Mouse (Mus musculus) lung, postnatal 14 days (tissue): ENCODE data around the gene Mgll.
A peak's percentile ranks its signal among the peaks of the same experiment; 100 is the strongest.

ENCODE experiments used
- DNase-seq: peaks from one replicate; pipeline ENCODE4 v3.0.0; 2021

Gene Mgll

DNA sequence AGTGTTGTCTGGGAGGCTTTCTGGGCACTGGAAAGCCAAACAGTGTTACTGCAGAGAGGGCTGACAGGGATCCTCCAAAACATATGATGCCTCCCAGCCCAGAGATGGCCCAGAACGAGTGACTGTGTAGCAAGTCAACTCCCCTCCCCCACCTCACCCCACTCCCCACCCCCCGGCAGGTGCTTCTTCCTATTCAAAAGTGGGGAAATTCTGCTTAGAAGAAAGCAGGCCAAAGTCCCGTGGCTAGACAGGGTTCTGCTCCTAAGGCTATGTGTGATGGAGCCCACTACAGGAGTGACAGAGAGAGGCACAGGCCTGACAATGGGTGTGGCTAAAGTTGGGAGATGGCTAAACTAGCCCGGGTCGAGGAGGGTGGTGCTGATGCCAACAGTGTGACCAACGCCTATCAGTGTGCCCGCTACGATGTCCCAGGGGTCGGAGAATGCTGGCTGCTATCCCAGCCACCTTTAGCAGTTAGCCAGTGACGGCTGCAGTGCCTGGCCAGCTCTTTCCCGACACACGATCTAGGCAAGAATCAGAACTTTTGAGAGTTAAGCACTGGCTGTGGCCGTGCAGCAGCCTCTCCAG, 52.2 kb downstream of the Mgll start:
- no peak for DNase-seq

DNA sequence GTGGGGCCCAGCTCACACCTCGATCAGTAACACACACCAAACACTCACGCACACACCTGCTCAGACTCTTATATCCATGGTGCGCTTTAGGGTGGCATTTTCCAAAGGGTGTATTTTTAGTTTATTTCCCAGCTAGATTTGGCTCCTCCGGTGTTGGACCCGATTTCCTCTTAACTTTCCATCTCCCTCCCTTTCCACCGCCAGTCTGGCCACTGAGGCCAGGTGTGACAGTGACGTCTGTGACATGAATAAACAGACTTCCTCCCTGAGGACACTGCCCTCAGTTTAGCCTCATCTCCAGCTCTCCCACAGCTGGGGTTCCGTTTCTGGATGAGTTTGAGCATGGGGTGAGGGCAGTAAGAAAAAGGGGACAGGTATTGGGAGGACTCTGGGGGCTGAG, 52.8 kb downstream of the Mgll start:
- no peak for DNase-seq

DNA sequence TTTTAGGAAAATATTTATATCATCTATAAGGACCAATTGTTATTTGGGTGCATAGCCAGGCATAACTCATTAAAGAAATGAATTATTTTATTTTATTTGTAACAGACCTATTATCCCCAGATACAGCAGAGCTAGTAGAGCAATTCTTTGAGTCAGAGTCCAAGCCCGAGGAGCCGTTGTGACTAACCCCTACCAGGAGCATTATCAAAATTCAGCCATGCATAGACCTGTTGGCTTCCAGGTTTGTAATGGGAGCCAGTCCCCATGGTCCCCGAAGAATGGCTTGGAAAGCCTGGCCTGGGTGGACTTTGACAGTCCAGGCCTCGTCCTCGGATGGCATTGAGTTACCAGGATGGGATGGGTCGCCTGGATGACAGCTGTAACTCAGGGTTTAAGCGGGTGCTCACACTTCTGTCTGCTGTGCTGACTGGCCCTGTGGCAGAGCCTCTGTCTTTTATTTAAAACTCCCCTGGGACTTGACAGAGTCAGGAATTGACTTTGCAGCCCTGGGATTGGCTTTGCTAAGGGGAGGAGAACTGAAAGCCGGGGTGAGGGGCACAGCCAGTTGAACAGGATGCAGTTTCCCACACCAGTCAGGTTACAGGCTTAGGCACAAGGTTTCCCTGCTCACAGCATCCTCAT, 54.0 kb downstream of the Mgll start:
- no peak for DNase-seq

DNA sequence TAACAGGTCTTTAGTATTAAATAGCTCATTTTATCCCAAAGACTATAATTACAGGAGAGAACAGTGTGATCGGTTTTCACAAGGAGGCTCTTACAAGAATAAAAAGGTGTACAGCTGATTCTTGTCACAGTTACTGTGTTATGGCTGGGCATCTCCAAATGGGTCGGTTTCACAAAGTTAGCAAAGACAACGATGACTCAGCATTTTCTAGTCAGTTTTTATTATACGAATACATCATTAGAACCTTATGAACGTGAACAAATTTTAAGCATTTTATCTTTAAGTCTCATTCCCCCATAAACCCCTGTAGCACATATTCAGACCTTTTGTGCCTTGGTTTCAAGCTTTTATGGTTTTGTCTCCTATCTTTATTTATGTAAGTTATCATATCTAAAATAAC, 55.5 kb downstream of the Mgll start:
- DNase-seq, result no peak

DNA sequence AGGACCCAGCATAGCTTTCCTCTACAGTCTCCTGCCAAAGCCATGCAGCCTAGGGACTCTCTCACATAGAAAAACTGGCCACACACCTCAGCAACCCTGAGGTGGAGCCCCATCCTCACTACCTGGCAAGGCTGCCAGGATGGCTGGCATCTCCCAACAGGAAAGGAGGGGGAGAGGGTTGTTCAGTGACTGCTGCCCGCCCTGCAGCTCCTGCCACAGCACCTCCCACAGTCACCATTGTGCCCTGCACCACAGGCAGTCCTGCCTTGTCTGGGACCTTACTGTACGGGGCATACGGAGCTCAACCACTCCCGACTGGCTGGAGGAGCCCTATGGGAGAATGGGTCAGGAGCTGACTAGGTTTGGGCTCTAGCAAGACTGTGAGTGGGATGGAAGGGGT, 57.7 kb downstream of the Mgll start:
- DNase-seq, result no peak

DNA sequence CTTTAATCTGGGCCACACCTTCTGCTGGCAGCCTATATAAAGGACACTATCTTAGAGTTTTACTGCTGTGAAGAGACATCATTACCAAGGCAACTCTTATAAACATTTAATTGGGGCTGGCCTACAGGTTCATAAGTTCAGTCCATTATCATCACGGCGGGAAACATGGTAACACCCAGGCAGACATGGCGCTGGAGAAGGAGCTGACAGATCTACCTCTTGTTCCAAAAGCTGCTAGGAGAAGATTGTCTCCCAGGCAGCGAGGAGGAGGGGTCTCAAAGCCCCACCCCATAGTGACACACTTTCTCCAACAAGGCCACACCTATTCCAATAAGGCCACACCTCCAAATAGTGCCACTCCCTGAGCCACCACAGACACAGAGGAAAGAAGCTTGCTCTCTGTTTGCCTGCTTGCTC, 58.8 kb downstream of the Mgll start:
- no peak for DNase-seq

DNA sequence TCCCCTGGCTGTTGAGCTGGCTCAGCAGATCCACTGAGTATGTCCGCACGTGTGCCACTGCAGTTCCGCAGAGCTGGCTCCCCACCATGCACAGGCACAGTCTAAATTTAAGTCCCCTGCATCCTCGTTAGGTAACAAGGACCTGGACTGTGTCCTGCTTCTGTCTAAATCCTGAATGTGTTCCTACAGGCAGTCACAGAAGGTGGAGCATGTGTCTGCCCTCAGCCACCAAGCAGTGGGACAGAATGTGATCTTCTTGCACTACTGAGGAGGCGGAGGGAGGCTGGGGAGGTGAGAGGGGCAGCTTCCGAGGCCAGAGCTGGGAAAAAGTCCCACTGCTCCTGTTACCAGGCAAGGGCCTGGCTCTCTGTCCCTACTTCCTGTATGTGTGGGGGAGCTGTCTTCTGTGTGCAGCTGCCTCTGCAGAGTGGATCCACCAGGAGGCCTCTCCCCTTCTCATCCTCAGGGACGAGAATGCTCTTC, 60.5 kb downstream of the Mgll start:
- no peak for DNase-seq

DNA sequence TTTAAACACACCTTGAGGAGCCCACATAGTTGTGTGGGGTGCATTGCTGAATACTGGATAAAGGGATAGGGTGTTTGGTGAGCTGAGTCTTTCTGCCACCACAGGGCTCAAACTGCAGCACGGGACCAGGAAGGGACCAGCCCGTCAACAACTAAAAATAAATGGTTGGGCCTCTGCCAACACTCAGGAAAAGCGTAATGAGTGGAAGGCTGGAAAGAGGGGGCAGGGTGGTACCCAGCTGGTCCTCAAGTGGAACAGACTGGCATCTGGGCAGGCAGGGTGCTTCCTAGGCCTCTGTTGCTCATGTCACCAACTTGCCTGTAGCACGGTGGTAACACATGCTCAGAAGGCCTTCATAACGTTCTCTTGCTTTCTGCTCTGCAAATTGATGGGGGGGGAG, 61.1 kb downstream of the Mgll start:
- peak; percentile 55 for DNase-seq

DNA sequence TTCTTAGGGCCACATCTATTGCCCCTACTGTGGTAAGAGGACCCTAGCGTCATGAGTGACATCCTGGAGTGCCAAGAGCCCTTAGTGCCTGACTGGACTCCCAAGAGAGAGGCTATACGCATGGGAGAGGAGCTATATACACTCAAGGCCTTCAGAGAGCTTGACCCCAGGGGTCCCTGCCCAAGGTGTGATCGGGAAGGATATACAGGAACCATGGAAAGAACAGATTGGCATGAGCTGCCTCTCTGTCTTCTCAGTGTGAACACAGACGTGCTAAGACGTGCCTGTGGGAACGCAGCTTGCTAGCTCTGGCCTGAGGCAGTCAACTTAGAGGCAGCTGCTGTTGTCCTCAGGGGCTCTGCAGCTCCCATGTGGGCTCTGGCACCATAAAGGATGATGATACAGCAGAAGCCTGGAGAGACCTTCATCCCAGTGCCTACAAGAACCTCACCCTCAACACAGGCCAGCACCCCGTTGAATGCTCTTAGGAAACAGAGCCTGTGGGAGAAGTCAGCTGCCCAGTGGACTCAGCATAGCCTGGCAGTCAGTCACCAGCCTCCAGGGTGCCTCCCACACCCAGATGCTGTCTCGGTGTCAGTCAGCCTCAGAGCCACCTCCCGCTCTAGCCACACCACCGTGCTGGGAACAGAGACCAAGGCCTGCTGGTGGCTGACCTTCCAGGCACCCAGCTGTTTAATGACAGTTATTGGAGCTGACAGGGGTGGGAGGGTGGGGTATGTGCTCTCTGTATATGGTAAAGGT, 61.8 kb downstream of the Mgll start:
- no peak for DNase-seq

DNA sequence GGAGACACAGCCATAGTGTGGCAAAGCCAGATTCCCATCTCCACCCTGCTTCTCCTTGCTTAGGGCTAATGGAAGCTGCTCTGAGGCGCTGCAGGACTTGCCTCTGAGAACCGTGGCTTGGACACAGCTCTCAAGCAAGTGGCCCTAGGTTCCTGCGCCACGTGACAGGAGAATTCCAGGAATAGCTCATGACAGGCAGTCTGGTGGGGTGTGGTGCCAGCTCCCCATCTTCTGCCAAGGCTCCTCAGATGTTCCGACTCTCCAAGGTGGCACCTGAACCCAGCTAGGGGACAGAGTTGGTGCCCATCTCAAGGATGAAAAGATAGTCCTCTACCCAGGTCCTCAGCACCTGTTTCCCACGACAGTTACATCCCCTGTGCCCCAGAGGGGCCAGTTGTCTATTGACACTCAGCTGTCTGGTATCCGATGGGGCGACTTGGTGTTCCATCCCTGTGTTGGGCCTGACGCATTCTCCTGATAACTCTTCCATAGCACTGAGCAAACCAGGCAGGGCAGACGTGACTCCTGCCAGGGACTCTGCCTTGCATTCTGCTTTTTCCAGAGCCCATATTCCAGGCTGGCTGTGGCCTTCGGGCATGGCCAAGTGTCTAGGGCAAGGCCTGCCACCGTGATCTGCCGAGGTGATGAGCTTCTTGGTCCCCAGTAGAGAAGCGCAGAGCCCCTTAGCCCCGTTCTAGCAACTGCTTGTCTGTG, 62.7 kb downstream of the Mgll start:
- DNase-seq, result no peak

DNA sequence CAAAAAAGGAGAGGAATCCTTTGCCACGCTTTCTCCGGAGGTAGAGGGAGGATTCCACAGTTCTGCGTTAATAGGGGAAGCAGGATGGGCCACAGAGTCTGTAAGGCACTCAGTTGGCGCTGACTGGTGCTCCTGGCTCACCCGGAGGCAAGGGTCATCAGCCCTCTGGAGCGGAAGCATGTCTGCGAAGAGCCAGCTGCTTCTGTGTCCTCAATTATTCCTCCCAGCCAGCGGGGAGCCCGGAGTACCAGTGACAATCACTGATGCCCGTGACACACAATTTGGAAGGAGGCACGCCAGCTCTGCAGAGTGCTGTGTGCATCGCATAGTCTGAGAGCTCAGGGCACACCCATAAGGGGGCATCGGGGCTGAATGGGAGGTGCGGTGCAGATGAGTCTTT, 63.3 kb downstream of the Mgll start:
- no peak for DNase-seq

DNA sequence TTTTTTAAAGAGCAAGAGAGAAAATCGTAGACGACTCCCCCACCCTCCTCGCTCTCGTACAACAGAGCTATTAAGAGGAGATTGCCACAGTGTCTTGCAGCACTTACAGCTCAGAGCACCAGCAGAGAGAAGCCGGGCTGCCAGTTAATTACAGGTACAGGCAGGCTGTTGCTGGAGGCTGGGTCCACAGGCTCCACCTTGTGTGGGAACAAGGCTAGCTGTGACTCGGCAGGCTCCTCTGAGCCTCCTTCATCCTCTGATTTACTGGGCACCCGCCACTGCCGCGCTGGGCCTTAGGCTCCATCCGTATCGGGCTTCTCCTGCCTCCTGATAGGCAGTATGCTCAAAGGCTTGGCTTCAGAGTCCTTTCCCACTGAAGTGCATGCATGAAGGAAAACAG, 64.0 kb downstream of the Mgll start:
- DNase-seq, result no peak

DNA sequence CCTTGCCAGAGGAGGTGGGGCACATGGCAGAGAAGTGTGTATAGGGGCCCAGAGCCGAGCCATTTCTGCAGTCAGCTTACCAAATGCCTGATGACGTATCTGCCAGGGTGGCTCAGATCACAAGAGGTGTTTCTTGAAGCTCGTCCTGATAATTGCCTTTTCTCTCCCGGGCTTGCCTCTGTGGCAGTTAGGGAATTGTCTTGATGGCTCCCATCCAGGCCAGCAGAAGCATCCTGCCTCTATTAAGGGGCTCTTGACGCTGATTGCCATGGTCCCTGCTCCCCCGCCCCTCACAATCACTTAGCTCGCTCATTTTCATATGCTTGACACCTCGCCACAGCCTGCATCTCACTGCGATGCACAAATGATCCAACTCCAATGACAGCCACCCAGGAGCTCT, 67.1 kb downstream of the Mgll start:
- DNase-seq, result no peak

DNA sequence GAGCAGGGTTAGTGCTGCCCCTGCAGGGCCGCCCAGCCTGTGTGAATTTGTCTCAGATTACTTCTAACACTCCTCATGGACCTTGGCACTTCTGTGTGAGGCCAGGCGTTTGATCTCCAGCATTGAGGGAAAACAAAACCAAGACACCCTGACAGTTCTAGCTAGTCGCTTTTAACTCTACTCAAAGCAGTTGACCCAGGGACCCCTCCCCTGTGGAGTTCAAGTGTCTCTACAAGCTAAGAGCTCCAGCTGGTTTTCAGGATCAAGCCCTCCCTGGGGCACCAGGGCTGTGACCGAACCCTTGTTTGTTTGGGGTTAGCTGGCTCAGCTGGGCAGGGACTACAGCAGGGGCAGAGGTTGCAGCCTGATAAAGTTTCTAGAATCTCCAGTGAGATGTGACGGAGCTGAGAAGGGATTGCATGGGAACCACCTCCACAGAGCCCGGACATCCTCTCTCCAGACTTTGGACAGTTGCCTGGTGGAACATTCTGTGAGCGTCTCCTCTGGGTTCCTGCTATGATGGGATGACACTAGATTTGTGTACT, 68.0 kb downstream of the Mgll start:
- peak; percentile 59 for DNase-seq

DNA sequence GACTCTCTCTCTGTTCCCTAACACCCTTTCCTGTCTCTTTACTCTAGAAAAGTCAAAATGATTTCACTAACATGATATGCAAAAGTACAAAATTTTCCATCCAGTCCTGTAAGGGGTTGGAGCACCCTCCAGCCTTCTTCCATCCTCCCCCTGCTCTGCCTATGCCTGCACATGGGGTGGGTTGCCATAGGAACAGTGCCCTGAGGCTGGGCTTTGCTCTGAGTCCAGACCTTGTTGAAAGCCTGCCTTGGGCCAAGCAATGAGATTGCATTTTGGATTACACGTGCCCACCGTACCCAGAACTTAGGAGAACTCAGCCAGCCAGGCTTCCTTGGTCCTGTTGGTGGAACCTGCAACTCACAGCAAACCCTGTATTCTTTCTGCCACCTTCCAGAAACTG, 69.0 kb downstream of the Mgll start:
- DNase-seq, result no peak

DNA sequence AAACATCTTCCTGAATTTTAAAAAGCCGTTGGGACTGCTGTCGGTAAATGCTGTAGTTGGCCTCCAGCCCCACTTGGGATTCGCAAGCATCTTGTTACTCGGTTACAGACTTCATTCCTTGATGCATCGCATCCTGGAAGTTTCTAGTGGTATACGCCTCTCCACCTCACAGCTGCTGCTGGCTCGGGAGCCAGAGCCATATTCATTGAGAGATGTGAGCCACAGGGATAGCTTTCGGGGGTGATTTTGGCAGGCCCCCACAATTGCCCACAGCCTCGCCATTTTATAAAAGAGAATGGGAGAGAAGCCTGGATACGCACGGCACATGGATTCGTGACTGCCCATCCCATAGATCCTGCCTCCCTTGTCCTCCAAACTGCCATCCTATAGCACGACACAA, 69.7 kb downstream of the Mgll start:
- no peak for DNase-seq

DNA sequence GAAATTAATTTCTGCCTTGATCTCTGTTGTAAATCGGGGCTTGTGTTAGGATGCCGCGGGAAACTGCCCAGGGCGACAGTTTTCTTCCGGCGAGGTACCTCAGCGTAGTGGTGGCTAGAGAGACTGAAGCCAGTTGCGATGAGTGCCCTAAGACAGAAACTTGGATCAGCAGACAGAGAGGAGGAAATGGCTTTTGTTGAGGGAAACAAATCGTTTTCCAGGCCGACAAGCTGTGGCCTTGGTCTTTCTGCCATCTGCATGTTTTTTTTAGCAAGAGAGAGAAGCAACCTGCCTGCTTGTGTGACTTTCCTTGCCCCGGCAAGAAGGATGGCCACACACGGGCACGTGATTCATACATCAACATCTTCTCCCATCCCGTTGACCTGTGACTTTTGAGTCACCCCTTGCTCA, 70.4 kb downstream of the Mgll start:
- DNase-seq, result no peak

DNA sequence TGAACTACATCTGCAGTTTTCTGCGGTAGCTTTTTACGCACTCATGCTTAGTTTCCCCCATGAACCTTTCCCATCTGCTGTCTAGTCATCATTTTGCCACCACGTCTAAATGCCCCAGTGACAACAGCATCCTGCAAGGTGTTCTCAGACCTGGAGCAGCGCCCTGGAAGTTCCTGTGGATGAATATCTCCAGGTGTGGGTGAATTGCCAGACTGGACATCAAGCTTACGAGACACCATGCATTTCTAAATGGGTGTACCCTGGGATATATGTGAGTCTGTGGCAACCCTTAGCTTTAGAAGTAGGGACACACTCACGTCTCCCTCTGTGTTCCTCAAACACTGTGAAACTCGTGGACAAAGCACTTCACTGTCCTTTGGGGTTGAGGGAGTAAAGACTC, 76.0 kb downstream of the Mgll start:
- no peak for DNase-seq

DNA sequence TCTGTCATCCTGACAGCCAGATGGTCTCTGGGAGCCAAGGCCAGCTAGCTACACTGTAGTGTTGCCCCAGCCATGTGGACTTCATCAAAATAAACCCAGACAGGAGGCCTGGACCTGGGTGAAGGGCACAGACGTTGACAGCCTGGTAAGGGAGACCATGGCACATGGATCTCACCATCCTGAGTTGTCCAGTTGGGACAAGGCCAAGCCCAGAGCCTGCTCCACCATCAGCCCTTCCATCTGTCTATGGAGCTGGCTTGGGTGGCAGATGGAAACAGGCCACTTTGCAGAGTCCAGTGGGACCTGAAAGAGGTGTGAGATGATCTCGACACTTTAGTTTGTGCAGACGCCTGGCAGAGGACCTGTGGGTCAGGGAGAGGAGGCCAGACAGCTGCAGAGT, 76.5 kb downstream of the Mgll start:
- DNase-seq, result no peak

DNA sequence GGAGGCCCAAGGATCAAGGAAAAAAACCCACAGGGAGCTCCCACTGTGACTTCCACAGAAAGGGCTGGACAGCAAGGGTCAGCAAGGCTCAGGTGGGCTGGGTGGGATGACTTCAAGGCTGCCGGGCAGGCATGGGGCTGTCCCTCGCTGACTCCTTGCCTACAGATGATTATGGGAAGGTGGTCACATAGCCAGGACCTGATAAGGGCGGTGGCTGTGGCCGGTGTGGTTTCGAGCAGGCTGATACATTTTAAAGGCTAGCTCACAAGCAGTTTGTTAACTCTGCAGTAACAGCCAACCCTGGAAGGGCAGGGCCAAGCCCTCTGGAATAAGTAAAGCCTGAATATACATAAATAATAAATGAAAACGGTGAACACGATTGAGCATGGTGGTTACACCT, 78.8 kb downstream of the Mgll start:
- DNase-seq, result no peak

DNA sequence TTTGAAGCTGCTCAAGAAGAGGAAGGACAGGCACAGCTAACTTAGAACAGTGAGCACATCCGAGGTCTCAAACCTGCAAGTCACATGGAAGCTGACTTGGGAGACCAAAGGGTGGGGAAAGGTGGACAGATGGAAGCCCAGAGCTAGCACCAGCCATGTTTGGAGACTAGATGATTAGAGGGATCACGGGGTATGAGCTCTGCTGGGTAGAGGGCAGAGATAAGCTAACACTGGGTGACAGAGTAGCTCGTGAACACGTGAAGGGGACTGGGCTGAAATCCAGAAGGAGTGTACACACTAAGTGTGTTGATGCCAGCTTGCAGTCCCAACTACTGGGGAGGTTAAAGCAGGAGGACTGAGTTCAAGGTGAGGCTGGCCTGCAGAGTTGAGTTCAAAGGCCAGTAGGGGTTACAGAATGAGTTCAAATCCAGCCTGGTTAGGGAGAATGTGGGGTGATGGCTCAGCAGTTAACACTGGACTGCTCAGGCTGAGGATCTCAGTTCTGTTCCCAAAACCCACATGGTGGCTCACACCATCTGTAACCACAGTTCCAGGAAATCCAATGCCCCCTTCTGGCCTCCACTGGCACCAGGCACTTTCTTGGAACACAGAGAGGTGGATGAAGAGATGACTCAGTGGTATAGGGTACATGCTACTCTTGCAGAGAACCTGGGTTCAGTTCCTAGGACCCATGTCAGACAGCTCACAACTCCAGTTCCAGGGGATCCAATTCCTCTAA, 79.9 kb downstream of the Mgll start:
- no peak for DNase-seq

DNA sequence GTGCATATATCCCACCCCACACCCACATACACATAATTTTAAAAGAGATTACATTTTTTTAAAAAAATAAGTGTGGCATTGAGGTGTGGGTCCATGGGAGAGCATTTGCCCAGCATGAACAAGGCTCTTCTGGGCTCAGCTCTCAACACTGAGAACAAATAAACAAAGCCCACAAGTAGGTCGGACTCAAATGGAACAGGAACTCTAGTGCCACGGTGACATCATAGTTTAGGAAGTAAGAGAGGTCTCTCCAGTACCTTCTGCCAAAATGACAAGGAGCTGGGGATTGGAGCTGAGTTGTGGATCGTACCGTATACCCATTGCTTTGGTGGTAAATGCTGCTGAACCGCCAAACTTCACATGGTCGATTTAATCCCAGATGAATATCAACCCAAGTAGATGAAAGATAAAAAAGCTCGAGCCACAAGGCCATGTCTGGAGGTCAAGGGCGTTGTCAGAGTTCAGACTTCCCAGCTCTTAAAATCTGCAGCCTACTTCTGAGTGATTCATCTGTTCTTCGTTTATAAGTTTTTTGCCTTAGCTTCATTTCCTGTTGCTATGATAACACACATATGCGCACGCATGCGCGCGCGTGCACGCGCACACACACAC, 80.9 kb downstream of the Mgll start:
- DNase-seq, result no peak
